Mouse (Mus musculus): Measurements from ENCODE around the gene Plk3. TPM values are rescaled to one million over a fixed set of nuclear protein-coding genes. Genes with fewer than 3 reads are reported as not detected.
A peak's percentile ranks its signal among the peaks of the same experiment; 100 is the strongest.

Plk3 gene
- total RNA-seq, 2 experiments from 2014 or later, result 13.7 to 19.6 TPM

DNA sequence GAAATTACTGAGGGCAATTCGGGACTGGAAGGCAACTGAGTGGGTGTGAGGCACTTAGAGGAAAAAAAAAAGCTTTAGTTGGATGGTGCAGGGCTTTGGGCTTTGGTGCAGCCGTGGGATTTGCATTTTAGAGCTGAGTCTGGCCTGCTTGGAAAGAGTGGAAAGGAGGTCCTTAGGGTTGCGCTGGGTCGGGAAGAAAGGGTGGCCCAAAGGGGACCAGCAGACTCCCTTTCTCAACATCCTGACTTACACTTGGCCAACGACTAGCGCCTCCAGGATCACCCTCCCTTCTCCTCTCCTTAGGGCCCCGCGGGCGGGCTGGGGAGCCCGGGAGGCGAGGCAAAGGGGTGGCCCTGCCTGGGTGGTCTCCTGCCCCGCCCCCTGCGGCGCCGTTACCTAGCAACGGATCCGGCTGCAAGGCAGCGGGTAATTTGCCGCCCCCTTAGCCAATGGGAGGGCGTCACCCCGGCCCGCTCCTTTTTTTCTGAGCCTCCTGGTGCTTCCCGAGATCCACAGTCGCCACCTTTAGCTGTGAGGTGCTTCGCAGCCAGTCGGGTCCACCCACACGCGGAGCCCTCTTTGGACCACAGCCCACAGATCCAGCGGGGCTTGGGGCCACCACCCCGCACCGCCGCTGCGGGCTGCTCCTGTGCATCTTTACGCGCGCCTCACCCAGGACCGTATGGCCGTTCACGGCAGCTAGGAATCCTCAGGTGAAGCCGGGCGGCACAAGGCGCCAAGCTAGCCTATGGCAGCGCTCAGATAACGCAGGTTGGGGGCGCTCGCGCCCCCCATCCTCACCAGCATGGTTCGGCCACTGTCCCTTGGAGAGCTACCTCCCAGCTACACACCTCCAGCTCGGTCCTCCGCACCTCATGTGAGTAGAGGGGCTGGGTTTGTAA, 38.0 kb downstream of the Plk3 start, which contains the start of gene Ptch2:
Gene Ptch2 (plus strand): TSS at position 525 of the 902 bp plus-strand sequence.
- TF ChIP-seq CTCF (IDR thresholded peaks at IDR 0.05), result no peak; the same call in 1 of the 2 replicates
- Histone ChIP-seq H3K27ac (no peak within 1 kb of the TSS), H3K4me3 (peak within 1 kb of the TSS; percentile 58)
- peak; percentile 22 to 52 for DNase-seq (ENCODE audit: extremely low spot score in 1 of 2, low spot score in 2 of 2)
- intact Hi-C loops (cut with DNase I), result no loop called here

DNA sequence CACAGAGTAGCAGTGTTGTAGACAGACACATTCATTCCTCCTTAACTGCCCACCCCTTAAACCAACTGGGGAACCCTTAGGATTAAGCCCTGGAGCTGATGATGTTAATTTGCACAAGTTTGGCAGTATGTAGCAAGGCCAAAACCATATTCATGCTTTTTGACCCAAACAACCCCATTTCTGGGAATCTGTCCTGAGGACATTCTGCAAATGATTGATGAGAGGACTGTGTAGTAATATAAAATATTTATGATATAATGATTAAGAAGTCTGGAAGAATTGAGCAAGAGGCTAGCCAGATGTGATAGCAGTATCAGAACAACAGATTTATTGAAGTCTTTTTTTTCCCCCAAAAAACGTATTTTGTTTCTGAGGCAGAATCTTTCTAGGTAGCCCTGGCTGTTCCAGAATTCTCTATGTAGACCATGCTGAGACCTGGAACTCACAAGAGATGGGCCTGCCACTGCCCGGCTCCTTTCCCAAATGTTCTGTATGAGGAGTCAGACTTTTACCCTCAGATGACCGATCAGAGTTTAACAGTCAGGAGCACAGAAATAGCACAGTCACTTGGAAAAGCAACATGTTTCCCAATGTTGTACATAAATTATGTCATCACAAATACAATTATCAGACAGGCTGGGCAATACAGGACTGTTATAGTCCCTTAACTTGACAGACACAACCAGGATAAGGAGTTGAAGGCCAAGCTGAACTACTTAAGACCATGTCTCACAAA, 39.0 kb downstream of the Plk3 start:
- TF ChIP-seq CTCF (IDR thresholded peaks at IDR 0.05), result no peak
- intact Hi-C loops (cut with DNase I), result no loop called here
- no peak overlapping the region for H3K27ac ChIP-seq
- no peak overlapping the region for H3K4me3 ChIP-seq
- no peak for DNase-seq (ENCODE audit: extremely low spot score in 1 of 2, low spot score in 2 of 2)

DNA sequence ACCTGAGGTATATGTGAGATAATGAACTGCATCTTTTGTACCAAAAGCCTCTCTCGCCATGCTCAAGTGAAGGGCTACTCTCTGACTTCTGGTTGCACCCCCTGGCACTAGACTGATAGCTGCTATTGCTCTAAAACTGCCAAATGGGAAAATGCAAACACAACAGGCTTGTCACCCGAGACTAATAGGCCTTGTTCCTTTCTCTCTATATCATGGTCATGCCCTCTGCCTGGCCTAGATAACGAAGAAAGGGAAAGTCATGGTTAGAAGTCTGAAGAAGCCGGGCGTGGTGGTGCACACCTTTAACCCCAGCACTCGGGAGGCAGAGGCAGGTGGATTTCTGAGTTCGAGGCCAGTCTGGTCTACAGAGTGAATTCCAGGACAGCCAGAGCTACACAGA, 43.2 kb downstream of the Plk3 start:
- no peak for DNase-seq (ENCODE audit: extremely low spot score in 1 of 2, low spot score in 2 of 2)
- no peak overlapping the region for H3K27ac ChIP-seq
- intact Hi-C loops (cut with DNase I), result no loop called here
- TF ChIP-seq CTCF (IDR thresholded peaks at IDR 0.05), result no peak
- no peak overlapping the region for H3K4me3 ChIP-seq

DNA sequence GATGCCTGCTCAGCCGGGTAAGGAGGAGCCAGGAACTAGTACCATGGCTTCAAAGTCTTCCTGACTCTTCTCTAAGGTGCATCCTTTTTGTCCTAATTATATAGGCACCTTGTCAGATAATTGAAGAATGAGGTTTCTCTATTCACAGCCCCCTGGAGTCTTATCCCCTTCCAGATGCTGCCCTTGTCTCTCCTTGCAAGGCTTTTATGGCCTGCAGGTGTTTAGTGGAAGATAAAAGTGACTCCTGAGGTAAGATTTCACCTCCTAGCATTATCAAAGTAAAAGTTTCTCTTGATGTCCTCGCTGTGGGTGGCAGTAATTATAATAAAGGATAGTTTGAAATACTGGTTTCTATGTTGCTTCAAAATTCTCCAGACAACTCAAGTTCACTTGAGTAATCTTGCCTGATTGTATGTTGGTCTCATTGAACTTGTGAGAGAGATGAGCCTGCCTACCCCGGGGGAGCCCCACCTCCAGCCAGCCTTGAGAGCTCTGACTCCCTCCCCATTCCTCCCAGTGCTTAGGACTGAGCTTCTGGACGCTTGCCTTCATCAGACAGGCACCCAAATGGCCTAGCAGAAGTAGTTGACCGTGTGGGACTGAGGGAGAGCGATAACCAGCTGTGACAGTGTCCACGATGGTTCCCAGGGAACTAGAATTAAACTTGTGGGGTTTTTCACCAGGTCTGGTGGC, 45.7 kb downstream of the Plk3 start:
- intact Hi-C loops (cut with DNase I), result no loop called here
- no peak overlapping the region for H3K4me3 ChIP-seq
- DNase-seq (ENCODE audit: extremely low spot score in 1 of 2, low spot score in 2 of 2), result no peak
- H3K27ac ChIP-seq, result no peak overlapping the region
- no peak for TF ChIP-seq CTCF (IDR thresholded peaks at IDR 0.05)

Small RNA genes lying within 50 kb of the gene (microRNA-seq; reads per million reads assigned to microRNA genes)
- gene Gm22398, result 0 reads per million in 2 experiments

Other genes with a start within 250 kb of the Plk3 start
- 10 to 100 TPM; 62.2 to 65.5 TPM for gene Urod, start 139.6 kb downstream of the Plk3 start, total RNA-seq (2021)
- gene Hectd3, start 138.6 kb downstream of the Plk3 start, total RNA-seq (2021), result 10 to 100 TPM; 41.9 to 43.6 TPM
- gene Eif2b3, start 114.6 kb downstream of the Plk3 start, total RNA-seq (2021), result 10 to 100 TPM; 14.8 to 21.3 TPM
- 1 to 10 TPM; 1.7 to 3.5 TPM for gene Ptch2, start 37.9 kb downstream of the Plk3 start, total RNA-seq (2021)
- gene Btbd19, start 8.2 kb downstream of the Plk3 start, total RNA-seq (2021), result 10 to 100 TPM; 11.5 to 13.2 TPM
- gene Tctex1d4, start 7.2 kb downstream of the Plk3 start, total RNA-seq (2021), result not detected
- 100 to 1,000 TPM; 512 to 526 TPM for gene Rps8, start 22.3 kb upstream of the Plk3 start, total RNA-seq (2021)
- gene Kif2c, start 48.7 kb upstream of the Plk3 start, total RNA-seq (2021), result not detected
- 1 to 10 TPM; 5.0 to 5.4 TPM for gene Tmem53, start 118.0 kb upstream of the Plk3 start, total RNA-seq (2021)
- under 1 TPM in 1 of 2 experiments, not detected in 1; 0.63 TPM for gene Armh1, start 118.2 kb upstream of the Plk3 start, total RNA-seq (2021)